Mouse (Mus musculus) liver, adult 2 months (tissue): Measurements from ENCODE around the gene Slc5a2. TPM values are rescaled to one million over a fixed set of nuclear protein-coding genes. Genes with fewer than 3 reads are reported as not detected.

Experiments used
- DNase-seq: peaks from one replicate; pipeline ENCODE4 v3.0.0-alpha.2; 2011; ENCODE audit warnings: low read depth, low spot score; ENCODE audit errors: extremely low read depth
- H3K27ac ChIP-seq: fragments of 200-500 bp; replicated peaks from 2 replicates; pipeline ENCODE4 v1.5.1; 2012; ENCODE audit warnings: low read depth, mild to moderate bottlenecking, control low read depth, inconsistent platforms, low read length; ENCODE audit not compliant: insufficient read depth
- H3K27me3 ChIP-seq: fragments of 200-500 bp; 2 replicates; pipeline ENCODE4 v1.6.1; 2012; ENCODE audit warnings: mild to moderate bottlenecking, moderate library complexity, low read length, inconsistent platforms; ENCODE audit not compliant: control insufficient read depth, insufficient read depth
- H3K36me3 ChIP-seq: fragments of 200-500 bp; 2 replicates; pipeline ENCODE4 v1.6.1; 2012; ENCODE audit warnings: low read length, inconsistent platforms; ENCODE audit not compliant: control insufficient read depth, insufficient read depth
- H3K4me1 ChIP-seq: fragments of 200-500 bp; 2 replicates; pipeline ENCODE4 v1.6.1; 2011; ENCODE audit warnings: low read length; ENCODE audit not compliant: control insufficient read depth, insufficient read depth
- H3K4me3 ChIP-seq: fragments of 200-500 bp; 2 replicates; pipeline ENCODE4 v1.5.1; 2011; ENCODE audit warnings: low read depth, mild to moderate bottlenecking, control low read depth, low read length, moderate library complexity; ENCODE audit not compliant: insufficient read depth
- H3K79me2 ChIP-seq: fragments of 200-500 bp; 2 replicates; pipeline ENCODE4 v1.6.1; 2012; ENCODE audit warnings: inconsistent platforms, mild to moderate bottlenecking, low read length, moderate library complexity; ENCODE audit not compliant: control insufficient read depth, insufficient read depth
- H3K9ac ChIP-seq: fragments of 200-500 bp; 2 replicates; pipeline ENCODE4 v1.6.1; 2012; ENCODE audit warnings: low read depth, mild to moderate bottlenecking, control low read depth, inconsistent platforms, low read length
- CTCF ChIP-seq: fragments of 200-500 bp; IDR thresholded peaks from 2 replicates; pipeline ENCODE4 v1.5.1; 2011; ENCODE audit warnings: low read depth, low read length, control low read depth
- POLR2A ChIP-seq: fragments of 200-500 bp; IDR thresholded peaks from 2 replicates; pipeline ENCODE4 v1.6.1; 2011; ENCODE audit warnings: low read length, control low read depth; ENCODE audit not compliant: insufficient read depth; ENCODE audit errors: extremely low read depth
- WGBS: fragments of 180-500 bp; shearing (Covaris S2); methylation state at CpG from one replicate; pipeline ENCODE4 v1.1.7; 2018; 5-methylcytosine and 5-hydroxymethylcytosine counted together
- polyA plus RNA-seq: library from polyadenylated mRNA; depleted of rRNA; stranded (reverse); fragments of >200 nt; gene quantifications from 2 replicates; pipeline ENCODE4 v1.2.3, GENCODE M21; 2012
- total RNA-seq: library from RNA; depleted of rRNA; stranded (reverse); fragments of >200 nt; gene quantifications from 2 replicates; pipeline ENCODE4 v1.2.3, GENCODE M21; 2014

Gene Slc5a2
- total and polyA plus RNA-seq, 2 experiments, result not detected

DNA sequence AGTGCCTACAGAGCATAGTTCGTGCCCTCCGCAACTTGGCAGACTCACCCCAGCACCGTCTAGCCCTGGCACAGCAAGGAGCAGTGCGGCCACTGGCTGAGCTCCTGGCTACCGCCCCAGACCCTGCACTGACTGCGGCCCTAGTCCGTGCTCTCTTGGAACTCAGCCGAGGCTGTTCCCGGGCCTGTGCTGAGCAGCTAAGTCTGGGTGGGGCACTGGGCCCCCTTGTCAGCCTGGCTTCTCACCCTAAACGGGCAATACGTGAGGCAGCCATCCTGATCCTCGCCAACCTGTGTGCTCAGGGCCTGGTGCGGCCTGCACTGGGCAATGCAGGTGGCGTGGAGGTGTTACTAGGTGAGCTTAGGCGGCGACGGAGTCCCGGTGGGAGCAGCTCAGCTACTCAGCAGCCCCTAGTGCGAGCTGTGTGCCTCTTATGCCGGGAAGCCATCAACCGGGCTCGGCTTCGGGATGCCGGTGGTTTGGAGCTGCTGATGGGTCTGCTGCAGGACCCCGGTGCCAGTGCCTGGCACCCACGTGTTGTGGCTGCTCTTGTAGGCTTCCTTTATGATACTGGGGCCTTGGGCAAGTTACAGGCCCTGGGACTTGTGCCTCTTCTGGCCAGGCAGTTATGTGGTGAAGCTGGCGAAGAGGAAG, 25.2 kb upstream of the Slc5a2 start:
- H3K4me1 ChIP-seq, result peaks cover 16% of the 10 kb centered on the region
- H3K9ac ChIP-seq, result no peak overlapping the region
- DNase-seq, result no peak
- no peaks in the 10 kb centered on the region for H3K79me2 ChIP-seq
- 93% methylated on average over 27 of the region's 27 CpGs for WGBS
- TF ChIP-seq POLR2A (no peak), CTCF (no peak)
- no peaks in the 10 kb centered on the region for H3K27me3 ChIP-seq
- no peak overlapping the region for H3K27ac ChIP-seq
- H3K36me3 ChIP-seq, result peaks cover 3% of the 10 kb centered on the region; the same call in 1 of the 2 replicates
- no peak overlapping the region for H3K4me3 ChIP-seq

DNA sequence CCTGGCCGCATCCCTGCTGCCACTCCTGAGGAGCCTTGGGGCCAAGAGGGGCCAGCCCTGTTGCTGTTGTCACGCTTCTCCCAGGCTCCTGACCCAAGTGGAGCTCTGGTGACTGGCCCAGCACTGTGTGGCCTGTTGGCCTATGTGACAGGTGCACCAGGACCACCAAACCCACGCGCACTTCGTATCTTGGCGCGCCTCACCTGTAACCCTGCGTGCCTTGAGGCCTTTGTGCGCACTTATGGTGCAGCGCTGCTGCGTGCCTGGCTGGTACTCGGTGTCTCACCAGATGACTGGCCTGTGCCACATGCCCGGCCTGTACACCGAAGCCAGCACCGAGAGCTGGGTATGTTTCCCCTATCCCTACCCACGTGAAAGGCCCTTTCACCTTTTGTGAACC, 23.1 kb upstream of the Slc5a2 start:
- Histone ChIP-seq H3K36me3 (peaks cover 3% of the 10 kb centered on the region; the same call in 1 of the 2 replicates), H3K27ac (no peak overlapping the region), H3K79me2 (no peaks in the 10 kb centered on the region), H3K4me3 (no peak overlapping the region), H3K27me3 (no peaks in the 10 kb centered on the region), H3K4me1 (peaks cover 2% of the 10 kb centered on the region; the same call in 1 of the 2 replicates), H3K9ac (no peak overlapping the region)
- no peak for TF ChIP-seq POLR2A
- TF ChIP-seq CTCF, result no peak
- DNase-seq, result no peak
- WGBS, result 96% methylated on average over 16 of the region's 16 CpGs

DNA sequence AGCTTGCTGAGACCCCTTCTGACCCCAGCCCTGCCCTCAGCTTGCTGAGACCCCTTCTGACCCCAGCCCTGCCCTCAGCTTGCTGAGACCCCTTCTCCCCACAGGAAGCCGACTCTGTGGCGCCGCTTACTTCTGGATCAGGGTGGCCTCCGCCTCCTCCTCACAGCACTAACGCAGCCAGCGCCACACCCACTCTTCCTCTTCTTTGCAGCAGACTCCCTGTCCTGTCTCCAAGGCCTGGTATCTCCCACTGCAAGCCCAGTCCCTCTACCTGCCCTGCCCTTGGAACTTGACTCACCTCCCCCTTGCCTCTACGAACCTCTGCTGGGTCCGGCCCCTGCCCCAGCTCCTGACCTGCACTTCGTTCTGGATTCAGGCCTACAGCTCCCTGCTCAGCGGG, 21.5 kb upstream of the Slc5a2 start:
- Histone ChIP-seq H3K36me3 (peaks cover 3% of the 10 kb centered on the region; the same call in 1 of the 2 replicates), H3K4me1 (no peaks in the 10 kb centered on the region), H3K4me3 (peak overlapping the region; percentile 51; the same call in 1 of the 2 replicates), H3K27ac (peak overlapping the region; percentile 27; the same call in 1 of the 2 replicates), H3K27me3 (no peaks in the 10 kb centered on the region), H3K79me2 (no peaks in the 10 kb centered on the region), H3K9ac (peak overlapping the region; percentile 54)
- 80% methylated on average over 10 of the region's 10 CpGs for WGBS
- DNase-seq, result no peak
- no peak for TF ChIP-seq CTCF
- TF ChIP-seq POLR2A, result no peak

GRCm38 (mm10) chr7:128244410-128245025, 20.9 kb upstream of the Slc5a2 start:
- H3K4me1 ChIP-seq, result no peaks in the 10 kb centered on the region
- H3K27ac ChIP-seq, result peak overlapping the region; percentile 27; the same call in 1 of the 2 replicates
- no peak for TF ChIP-seq CTCF
- no peak for TF ChIP-seq POLR2A
- peak overlapping the region; percentile 54 for H3K9ac ChIP-seq
- WGBS, result 90% methylated on average over 18 of the region's 18 CpGs
- peaks cover 3% of the 10 kb centered on the region; the same call in 1 of the 2 replicates for H3K36me3 ChIP-seq
- DNase-seq, result no peak
- H3K79me2 ChIP-seq, result no peaks in the 10 kb centered on the region
- peak overlapping the region; percentile 31; the same call in 1 of the 2 replicates for H3K4me3 ChIP-seq
- no peaks in the 10 kb centered on the region for H3K27me3 ChIP-seq

- Histone ChIP-seq H3K79me2 (no peaks in the 10 kb centered on the region), H3K9ac (no peak overlapping the region), H3K4me3 (no peak overlapping the region), H3K27ac (no peak overlapping the region), H3K27me3 (no peaks in the 10 kb centered on the region), H3K36me3 (peaks cover 3% of the 10 kb centered on the region; the same call in 1 of the 2 replicates), H3K4me1 (no peaks in the 10 kb centered on the region)
- 93% methylated on average over 4 of the region's 4 CpGs for WGBS
- no peak for DNase-seq
- TF ChIP-seq POLR2A, result no peak
- no peak for TF ChIP-seq CTCF
These were observed 19.9 kb upstream of the Slc5a2 start for GRCm38 (mm10) chr7:128245547-128245946.
